Mouse (Mus musculus): ENCODE results near the gene Gatb. TPM values are rescaled to one million over a fixed set of nuclear protein-coding genes. Genes with fewer than 3 reads are reported as not detected.

Gene Gatb
- polyA plus RNA-seq, 1 experiment from 2014 or later, result 22.2 TPM

DNA sequence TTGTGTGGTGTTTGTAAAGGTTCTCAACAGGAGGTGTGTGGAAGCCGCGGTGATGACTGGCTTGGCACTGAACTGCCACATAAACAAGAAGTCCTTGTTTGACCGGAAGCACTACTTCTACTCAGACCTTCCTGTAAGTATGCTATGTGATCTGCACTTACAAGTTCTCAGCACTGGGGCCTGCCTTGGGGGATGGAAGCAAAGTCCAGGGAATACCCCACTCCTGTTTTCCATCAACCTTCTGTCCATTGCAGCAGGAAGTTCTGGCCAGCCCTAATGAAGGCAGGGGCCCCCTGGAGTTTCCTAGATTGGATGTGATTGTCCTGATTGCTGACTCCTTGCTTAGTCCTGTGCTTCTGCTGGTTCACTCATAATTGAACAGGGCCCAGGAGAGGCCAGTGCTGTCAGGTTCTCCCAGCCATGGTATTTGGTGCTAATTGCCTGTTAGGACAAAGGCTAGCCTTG is 28.0 kb downstream of the Gatb start:
- H3K4me2 ChIP-seq (replicated peaks), result no peak overlapping the region
- peaks cover 20% of the 10 kb centered on the region for H3K4me1 ChIP-seq
- H3K4me3 ChIP-seq, result no peak overlapping the region
- peak overlapping the region; percentile 10; the same call in 1 of the 2 replicates for H3K27ac ChIP-seq
- H3K9me3 ChIP-seq, result no peaks in the 10 kb centered on the region
- WGBS, result 26% methylated on average over 3 of the region's 3 CpGs
- no peak overlapping the region for H3K9ac ChIP-seq
- no peaks in the 10 kb centered on the region for H3K36me3 ChIP-seq
- H3K27me3 ChIP-seq, result no peaks in the 10 kb centered on the region
- no peak for ATAC-seq (ENCODE audit: low FRiP score, low read depth)

DNA sequence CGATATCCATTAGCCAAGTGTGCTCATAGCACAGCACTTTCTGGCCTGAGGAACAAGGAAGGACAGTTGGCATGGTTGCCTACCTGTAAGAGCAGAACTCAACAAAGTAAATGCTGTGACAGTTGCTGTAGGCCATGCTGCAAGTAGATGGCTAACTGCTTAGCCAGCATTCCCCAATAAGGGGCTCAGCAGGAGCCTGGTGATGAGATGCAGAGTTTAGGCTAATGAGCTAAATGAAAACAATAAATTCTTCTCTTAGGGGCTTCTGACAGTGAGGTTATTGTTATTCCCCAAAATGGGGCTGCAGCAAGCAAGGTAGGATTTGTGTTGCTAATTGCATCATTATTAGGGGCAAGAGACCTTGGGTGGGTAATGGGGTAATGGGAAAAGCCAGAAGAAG is 29.9 kb downstream of the Gatb start:
- ATAC-seq (ENCODE audit: low FRiP score, low read depth), result no peak
- 78% methylated on average over 1 of the region's 1 CpGs for WGBS
- no peak overlapping the region for H3K27ac ChIP-seq

DNA sequence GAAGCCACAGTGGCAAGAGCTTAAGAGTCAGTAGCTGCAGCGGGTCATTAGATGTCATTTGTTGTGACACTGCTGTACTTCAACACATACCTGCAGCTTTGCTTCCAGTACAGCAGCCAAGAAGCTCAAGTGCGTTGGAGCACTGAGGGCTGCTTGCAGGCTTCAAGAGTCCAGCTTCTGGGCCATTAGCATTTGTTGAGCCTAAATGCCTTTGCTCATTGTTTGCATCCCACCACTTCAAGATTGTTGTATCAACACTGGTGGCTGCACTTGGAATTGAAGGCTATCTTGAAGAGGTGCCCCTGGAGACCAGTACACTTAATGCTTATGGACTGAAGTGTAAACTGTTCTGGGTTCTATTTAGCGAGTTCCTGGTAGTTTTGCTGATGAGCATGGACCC is 33.0 kb downstream of the Gatb start:
- 0 out of 2 replicates have a peak, but pooled peaks cover 3% of the 10 kb centered on the region for H3K36me3 ChIP-seq
- H3K27ac ChIP-seq, result no peak overlapping the region
- no peaks in the 10 kb centered on the region for H3K9me3 ChIP-seq
- ATAC-seq (ENCODE audit: low FRiP score, low read depth), result no peak
- peaks cover 11% of the 10 kb centered on the region for H3K4me1 ChIP-seq
- no peak overlapping the region for H3K4me3 ChIP-seq
- no peaks in the 10 kb centered on the region for H3K27me3 ChIP-seq
- H3K9ac ChIP-seq, result no peak overlapping the region
- 94% methylated on average over 3 of the region's 3 CpGs for WGBS
- H3K4me2 ChIP-seq (replicated peaks), result no peak overlapping the region

More for the DNA sequence above, 29.9 kb downstream of the Gatb start:
- Histone ChIP-seq H3K9me3 (no peaks in the 10 kb centered on the region), H3K4me3 (no peak overlapping the region), H3K9ac (no peak overlapping the region), H3K4me2 (replicated peaks) (no peak overlapping the region), H3K27me3 (no peaks in the 10 kb centered on the region), H3K36me3 (no peaks in the 10 kb centered on the region), H3K4me1 (peaks cover 20% of the 10 kb centered on the region)

DNA sequence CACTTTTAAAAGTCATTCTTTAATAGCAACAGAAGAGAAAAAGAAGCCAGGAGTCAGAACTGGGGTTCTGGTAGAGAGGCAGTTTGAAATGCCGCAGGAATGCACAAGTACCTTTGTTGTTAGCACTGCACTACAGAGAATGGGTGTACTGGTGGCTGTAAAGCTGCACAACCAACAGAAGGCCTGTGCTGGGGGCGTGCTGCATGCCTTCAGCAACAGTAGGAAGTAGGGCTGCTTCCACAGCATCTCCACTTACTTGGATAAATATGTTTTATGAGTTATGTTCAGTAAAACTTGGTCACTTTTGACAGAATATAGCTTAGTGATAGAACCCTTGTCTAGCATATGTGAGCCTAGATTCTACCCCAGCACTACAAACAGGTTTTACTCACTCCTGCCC is 33.8 kb downstream of the Gatb start:
- Histone ChIP-seq H3K9me3 (no peaks in the 10 kb centered on the region), H3K4me3 (no peak overlapping the region), H3K27ac (no peak overlapping the region), H3K36me3 (0 out of 2 replicates have a peak, but pooled peaks cover 3% of the 10 kb centered on the region), H3K9ac (no peak overlapping the region), H3K4me1 (peaks cover 6% of the 10 kb centered on the region), H3K4me2 (replicated peaks) (no peak overlapping the region), H3K27me3 (no peaks in the 10 kb centered on the region)
- no peak for ATAC-seq (ENCODE audit: low FRiP score, low read depth)
- WGBS, result 89% methylated on average over 2 of the region's 2 CpGs

DNA sequence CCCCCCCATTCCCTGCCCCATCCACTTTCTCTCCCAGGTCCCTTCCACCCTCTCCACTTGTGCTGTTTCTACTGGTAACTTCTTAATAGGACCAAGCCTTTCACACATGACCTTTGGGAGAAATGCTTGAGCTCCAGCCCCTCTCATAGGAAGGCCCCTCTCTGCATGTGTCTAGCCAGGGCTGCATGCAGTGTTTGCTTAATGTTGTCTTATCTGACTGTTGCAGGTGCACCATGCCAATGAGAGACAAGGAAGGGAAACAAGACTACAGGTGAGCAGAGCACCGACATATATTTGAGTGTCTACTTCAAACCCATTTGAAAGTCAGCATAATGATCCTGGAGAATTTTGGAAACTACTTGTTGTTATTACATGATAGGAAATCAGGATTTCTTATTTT is 42.5 kb downstream of the Gatb start:
- Histone ChIP-seq H3K27ac (no peak overlapping the region), H3K9ac (no peak overlapping the region), H3K27me3 (no peaks in the 10 kb centered on the region), H3K4me2 (replicated peaks) (no peak overlapping the region), H3K4me1 (no peaks in the 10 kb centered on the region), H3K9me3 (no peaks in the 10 kb centered on the region), H3K36me3 (peaks cover 22% of the 10 kb centered on the region), H3K4me3 (no peak overlapping the region)
- ATAC-seq (ENCODE audit: low FRiP score, low read depth), result no peak
- WGBS, result 88% methylated on average over 1 of the region's 1 CpGs

DNA sequence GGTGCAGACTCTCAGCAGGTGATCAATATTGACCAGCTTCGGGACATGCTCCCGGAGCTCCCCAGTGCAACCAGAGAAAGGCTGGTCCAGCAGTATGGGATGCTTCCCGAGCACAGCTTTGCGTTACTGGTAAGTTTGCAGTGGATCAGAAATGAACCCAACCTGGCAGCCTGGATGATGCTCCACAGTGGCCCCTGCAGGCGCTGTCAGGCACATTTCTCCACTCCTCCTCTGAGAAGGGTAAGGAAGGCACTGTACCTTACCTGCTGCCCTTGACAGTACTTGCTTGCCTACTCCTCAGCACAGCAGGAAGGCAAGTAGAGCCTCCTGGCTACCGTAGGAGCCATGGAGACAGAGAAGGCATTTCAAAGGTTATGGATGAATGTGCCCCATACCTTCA is 45.0 kb downstream of the Gatb start:
- WGBS, result 83% methylated on average over 6 of the region's 6 CpGs
- no peaks in the 10 kb centered on the region for H3K4me1 ChIP-seq
- H3K27me3 ChIP-seq, result no peaks in the 10 kb centered on the region
- no peak for ATAC-seq (ENCODE audit: low FRiP score, low read depth)
- H3K9me3 ChIP-seq, result no peaks in the 10 kb centered on the region
- no peak overlapping the region for H3K9ac ChIP-seq
- peaks cover 22% of the 10 kb centered on the region for H3K36me3 ChIP-seq
- no peak overlapping the region for H3K4me3 ChIP-seq
- H3K4me2 ChIP-seq (replicated peaks), result no peak overlapping the region
- no peak overlapping the region for H3K27ac ChIP-seq

DNA sequence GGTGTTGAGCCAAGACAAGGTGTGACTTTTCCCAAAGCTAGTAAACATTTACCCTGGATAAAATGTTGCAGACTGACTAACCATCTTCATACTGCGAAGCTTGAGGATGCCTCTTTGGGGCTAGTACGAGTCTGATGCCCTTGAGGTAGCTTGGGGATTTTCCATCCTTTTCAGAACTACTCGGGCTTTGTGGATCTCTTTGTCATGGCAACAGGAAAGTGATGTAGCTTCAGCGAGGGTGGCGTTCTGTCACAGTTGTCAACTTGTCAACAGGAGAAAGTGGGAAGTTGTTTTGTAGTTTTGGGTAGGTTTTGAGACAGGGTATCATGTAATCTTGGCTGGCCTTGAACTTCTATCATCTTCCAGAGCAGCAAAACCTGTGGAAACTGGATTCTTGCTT is 45.4 kb downstream of the Gatb start:
- no peak overlapping the region for H3K4me3 ChIP-seq
- peaks cover 22% of the 10 kb centered on the region for H3K36me3 ChIP-seq
- no peak overlapping the region for H3K4me2 ChIP-seq (replicated peaks)
- ATAC-seq (ENCODE audit: low FRiP score, low read depth), result no peak
- no peaks in the 10 kb centered on the region for H3K27me3 ChIP-seq
- H3K4me1 ChIP-seq, result no peaks in the 10 kb centered on the region
- H3K27ac ChIP-seq, result no peak overlapping the region
- H3K9ac ChIP-seq, result no peak overlapping the region
- H3K9me3 ChIP-seq, result no peaks in the 10 kb centered on the region
- 92% methylated on average over 5 of the region's 5 CpGs for WGBS

DNA sequence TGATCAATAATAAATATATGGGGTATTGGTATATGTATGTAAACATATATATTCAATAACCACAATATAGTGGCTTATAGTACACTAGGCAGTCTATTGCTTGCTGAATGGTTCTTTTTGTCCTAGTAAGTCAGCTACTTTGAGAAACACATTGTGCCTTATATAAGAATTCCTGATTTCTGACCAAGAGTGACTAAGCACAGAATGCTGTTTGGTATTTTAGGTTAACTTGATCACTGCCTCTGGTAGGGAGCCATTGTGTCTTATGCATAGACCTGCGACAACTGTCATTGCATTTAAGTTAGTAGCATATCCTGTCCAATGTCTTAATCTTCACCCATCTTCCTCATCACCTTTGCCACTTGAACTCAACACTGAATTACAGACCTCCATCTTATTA is 45.8 kb downstream of the Gatb start:
- Histone ChIP-seq H3K36me3 (peaks cover 22% of the 10 kb centered on the region), H3K9me3 (no peaks in the 10 kb centered on the region), H3K27me3 (no peaks in the 10 kb centered on the region), H3K4me2 (replicated peaks) (no peak overlapping the region), H3K4me1 (no peaks in the 10 kb centered on the region), H3K9ac (no peak overlapping the region), H3K27ac (no peak overlapping the region), H3K4me3 (no peak overlapping the region)
- ATAC-seq (ENCODE audit: low FRiP score, low read depth), result no peak
- WGBS, result 97% methylated on average over 1 of the region's 1 CpGs

DNA sequence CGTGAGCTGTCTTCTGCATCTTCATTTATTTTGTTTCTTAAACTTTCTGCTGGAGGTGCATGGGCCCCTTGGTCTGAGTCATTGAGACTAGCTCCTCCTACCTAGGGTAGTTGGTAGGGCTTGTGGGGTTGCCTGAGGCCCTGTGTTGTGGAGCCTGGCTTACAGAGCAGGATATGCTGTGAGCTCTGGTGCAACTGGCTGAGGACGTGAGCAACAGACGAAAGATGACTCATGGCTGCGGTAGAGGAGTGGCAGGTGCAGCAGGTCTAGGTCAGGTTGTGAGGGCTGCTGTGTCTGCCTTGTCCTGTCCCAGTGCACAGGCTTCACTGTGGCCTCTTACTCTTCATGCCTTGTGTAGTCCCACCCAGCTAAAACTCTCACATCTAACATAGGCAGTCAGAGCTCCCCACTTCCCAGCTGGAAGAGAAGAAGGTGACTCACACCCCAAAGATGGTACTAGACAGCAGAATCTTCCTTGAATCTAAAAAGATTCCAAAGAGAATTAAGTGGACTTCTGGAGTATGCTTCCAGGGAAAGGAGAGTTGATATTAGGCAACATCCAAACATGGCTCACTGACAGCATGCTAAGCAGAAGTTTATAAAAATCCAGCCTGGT is 56.1 kb downstream of the Gatb start:
- H3K4me3 ChIP-seq, result no peak overlapping the region
- no peaks in the 10 kb centered on the region for H3K27me3 ChIP-seq
- H3K9me3 ChIP-seq, result no peaks in the 10 kb centered on the region
- ATAC-seq (ENCODE audit: low FRiP score, low read depth), result no peak
- no peak overlapping the region for H3K27ac ChIP-seq
- no peak overlapping the region for H3K9ac ChIP-seq
- H3K4me2 ChIP-seq (replicated peaks), result no peak overlapping the region
- WGBS, result 92% methylated on average over 4 of the region's 4 CpGs
- no peaks in the 10 kb centered on the region for H3K4me1 ChIP-seq
- H3K36me3 ChIP-seq, result no peaks in the 10 kb centered on the region

DNA sequence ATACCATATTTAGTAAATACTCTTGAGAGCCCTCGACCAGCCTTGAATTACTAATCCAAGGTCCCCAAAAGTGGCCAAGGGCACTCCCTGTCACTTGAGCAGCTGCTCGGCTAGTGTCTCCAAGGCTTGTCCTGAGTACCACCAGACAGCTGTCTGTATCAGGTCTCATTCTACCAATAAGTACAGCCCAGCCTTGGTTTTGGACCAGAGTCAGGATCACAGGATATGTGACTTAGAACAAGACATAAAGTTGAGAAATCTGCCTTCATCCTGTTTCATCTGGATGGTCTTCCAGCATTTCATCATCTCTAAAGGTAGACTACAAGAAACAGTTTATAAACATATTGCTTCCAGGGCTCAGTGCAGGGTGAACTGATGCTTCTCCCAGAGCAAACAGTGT is 59.8 kb downstream of the Gatb start:
- Histone ChIP-seq H3K27ac (no peak overlapping the region), H3K4me3 (no peak overlapping the region), H3K4me2 (replicated peaks) (no peak overlapping the region), H3K9ac (no peak overlapping the region), H3K4me1 (no peaks in the 10 kb centered on the region), H3K27me3 (no peaks in the 10 kb centered on the region), H3K36me3 (no peaks in the 10 kb centered on the region), H3K9me3 (no peaks in the 10 kb centered on the region)
- 89% methylated on average over 2 of the region's 2 CpGs for WGBS
- no peak for ATAC-seq (ENCODE audit: low FRiP score, low read depth)

DNA sequence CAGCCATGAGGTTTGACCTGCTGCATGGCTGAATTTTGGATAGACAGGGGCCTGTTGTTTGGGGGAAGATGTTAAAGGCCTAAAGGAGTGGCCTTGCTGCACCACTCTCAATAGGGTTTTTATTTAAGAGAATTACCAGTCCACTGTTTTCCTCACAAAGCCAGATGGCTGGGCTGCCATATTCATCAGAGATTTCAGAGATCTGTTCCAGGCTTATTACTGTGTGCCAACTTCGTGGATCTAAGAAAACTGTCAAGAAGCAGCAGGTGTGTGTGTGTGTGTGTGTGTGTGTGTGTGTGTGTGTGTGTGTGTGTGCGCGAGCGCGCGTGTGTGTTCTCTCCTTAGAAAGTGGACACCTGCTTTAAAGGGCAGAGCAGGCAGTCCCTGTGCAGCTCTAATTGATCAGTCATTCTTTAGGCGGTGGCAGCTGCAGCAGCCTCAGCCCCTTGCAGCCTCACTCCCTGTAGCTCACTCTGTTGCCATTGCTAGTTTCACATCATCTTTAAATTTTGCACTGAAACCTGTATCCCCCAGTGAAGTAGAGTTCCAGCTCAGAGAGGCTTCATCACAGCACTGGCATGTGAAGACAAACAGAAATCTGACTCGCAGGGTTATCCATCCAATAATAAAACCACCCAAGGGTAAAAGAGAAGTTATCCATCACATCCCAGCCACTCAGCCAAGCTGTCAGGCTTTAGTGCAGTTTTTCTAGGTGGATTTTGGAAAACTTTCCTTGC is 60.6 kb downstream of the Gatb start:
- no peaks in the 10 kb centered on the region for H3K9me3 ChIP-seq
- no peaks in the 10 kb centered on the region for H3K36me3 ChIP-seq
- 69% methylated on average over 7 of the region's 8 CpGs for WGBS
- H3K27me3 ChIP-seq, result no peaks in the 10 kb centered on the region
- no peak overlapping the region for H3K9ac ChIP-seq
- H3K27ac ChIP-seq, result no peak overlapping the region
- no peak overlapping the region for H3K4me2 ChIP-seq (replicated peaks)
- H3K4me1 ChIP-seq, result no peaks in the 10 kb centered on the region
- no peak overlapping the region for H3K4me3 ChIP-seq
- ATAC-seq (ENCODE audit: low FRiP score, low read depth), result no peak

DNA sequence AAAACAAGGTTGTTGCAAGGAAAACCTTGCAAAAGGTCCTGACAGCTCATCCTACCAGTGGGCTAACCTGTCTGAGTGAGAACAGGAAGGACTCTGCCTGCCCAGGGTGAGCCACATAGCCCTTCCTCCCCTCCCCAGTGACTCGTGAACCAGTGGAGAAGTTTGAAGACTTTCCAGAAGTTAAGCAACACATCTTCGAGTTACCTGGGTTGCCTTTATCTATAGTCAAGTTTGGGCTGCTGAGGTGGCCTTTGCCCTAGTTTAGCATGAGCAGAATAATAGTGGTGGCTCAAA is 61.2 kb downstream of the Gatb start:
- H3K4me2 ChIP-seq (replicated peaks), result no peak overlapping the region

DNA sequence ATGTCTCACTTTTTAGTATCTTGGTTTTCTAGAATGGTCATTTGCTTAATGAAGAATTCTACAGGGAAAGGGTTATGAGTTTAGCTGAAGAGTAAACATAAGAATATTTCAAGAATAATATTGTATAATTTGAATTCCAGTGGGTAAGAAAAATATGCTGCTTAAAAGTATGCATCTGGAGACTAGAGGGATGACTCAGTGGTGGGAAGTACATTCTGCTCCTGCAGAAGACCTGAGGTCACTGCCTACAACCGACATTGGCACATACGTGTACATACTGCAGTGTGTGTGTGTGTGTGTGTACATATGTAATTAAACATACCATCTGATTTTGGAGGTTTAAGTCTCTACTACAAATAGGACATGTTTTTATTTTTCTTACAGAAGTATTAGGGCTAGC is 61.7 kb downstream of the Gatb start:
- H3K4me2 ChIP-seq (replicated peaks), result no peak overlapping the region
- no peaks in the 10 kb centered on the region for H3K36me3 ChIP-seq
- H3K9ac ChIP-seq, result no peak overlapping the region
- no peak overlapping the region for H3K4me3 ChIP-seq
- H3K4me1 ChIP-seq, result no peaks in the 10 kb centered on the region
- no peak for ATAC-seq (ENCODE audit: low FRiP score, low read depth)
- 96% methylated on average over 2 of the region's 2 CpGs for WGBS
- H3K27me3 ChIP-seq, result no peaks in the 10 kb centered on the region
- no peaks in the 10 kb centered on the region for H3K9me3 ChIP-seq
- H3K27ac ChIP-seq, result no peak overlapping the region

More for the DNA sequence above, 61.2 kb downstream of the Gatb start:
- Histone ChIP-seq H3K27me3 (no peaks in the 10 kb centered on the region), H3K36me3 (no peaks in the 10 kb centered on the region), H3K4me3 (no peak overlapping the region), H3K9ac (no peak overlapping the region), H3K4me1 (no peaks in the 10 kb centered on the region), H3K27ac (no peak overlapping the region), H3K9me3 (no peaks in the 10 kb centered on the region)
- ATAC-seq (ENCODE audit: low FRiP score, low read depth), result no peak
- 74% methylated on average over 2 of the region's 2 CpGs for WGBS

All from limb, embryonic 13.5 days (tissue).